Mouse (Mus musculus) E14TG2a.4 (cell line): ENCODE measurements around the gene Dtx3.

Experiments used
- CTCF ChIP-seq: conservative IDR thresholded peaks from 2 replicates; pipeline ENCODE4 v1.5.1; 2014; ENCODE audit warnings: low read length
- POU5F1 ChIP-seq: IDR thresholded peaks from 2 replicates; pipeline ENCODE4 v1.6.1; 2014; ENCODE audit warnings: low read length, borderline replicate concordance

DNA sequence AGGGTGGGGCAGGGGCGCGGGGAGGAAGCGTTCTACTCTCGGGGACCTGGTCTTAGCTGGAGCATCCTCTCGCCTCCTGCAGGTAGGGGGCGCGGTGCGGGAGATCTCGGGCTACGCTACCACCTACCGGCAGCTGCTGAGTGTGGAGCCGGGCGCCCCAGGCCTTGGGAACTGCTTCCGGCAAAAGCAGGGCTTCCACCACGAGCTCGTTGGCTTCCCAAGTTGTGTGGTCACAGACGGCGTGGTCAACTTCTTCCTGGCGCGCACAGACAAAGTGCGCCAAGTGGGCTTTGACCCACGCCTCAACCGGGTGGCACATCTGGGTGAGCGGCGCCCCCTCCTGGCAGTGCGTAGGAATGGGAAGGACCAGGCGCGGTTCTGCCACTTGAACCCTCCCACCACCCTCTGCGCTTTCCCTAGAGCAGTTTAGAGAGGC lies 24.7 kb downstream of the Dtx3 start:
- peak; percentile 88 for TF ChIP-seq CTCF
- TF ChIP-seq POU5F1, result no peak
